Mouse (Mus musculus): Measurements from ENCODE around the gene Gm49325. TPM values are rescaled to one million over a fixed set of nuclear protein-coding genes. Genes with fewer than 3 reads are reported as not detected.

Gene Gm49325
- polyA plus RNA-seq, 1 experiment from 2014 or later, result 3.0 TPM

- H3K9ac ChIP-seq, result no peak overlapping the region
- H3K4me2 ChIP-seq, result no peak overlapping the region
- H3K4me1 ChIP-seq (ENCODE audit: insufficient read depth), result peaks cover 12% of the 10 kb centered on the region
- DNase-seq (peak; percentile 69), ATAC-seq (ENCODE audit: insufficient read depth) (peak; percentile 32; the same call in 1 of the 2 replicates)
- peaks cover 5% of the 10 kb centered on the region for H3K36me3 ChIP-seq (ENCODE audit: insufficient read depth)
- WGBS, result 37% methylated on average over 5 of the region's 5 CpGs
- no peak overlapping the region for H3K4me3 ChIP-seq (ENCODE audit: low read depth, low read length)
- TF ChIP-seq CTCF (IDR thresholded peaks at IDR 0.05; ENCODE audit: low read depth), result no peak
- H3K27ac ChIP-seq (ENCODE audit: low read depth), result peak overlapping the region; percentile 99
- no peaks in the 10 kb centered on the region for H3K27me3 ChIP-seq (ENCODE audit: insufficient read depth, low read length)
- no peaks in the 10 kb centered on the region for H3K9me3 ChIP-seq (ENCODE audit: low read depth, low read length)
These were observed 1.0 kb upstream of the Gm49325 start for GRCm38 (mm10) chr10:77604958-77605357.

DNA sequence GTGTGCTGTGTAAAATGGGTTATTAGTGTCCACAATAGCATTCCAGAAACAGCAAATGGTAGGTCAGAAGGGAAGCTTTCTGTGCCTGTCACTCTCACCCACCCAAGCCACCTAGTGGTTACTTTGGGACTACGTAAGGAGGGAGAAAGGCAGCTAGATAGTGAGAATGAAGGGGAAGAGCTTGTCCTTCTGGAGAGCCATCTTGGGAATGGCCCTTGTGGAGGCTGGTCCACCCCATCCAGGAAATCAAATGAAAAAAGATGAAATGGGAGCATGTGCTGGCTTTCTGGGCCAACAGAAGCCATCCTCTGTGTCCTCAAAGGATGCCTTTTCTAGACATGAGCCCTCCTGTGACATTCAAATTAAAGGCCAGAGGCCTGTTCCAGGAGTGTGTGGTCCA, 629 bp upstream of the Gm49325 start:
- peak overlapping the region; percentile 98 for H3K4me2 ChIP-seq
- WGBS, result 33% methylated on average over 1 of the region's 1 CpGs
- DNase-seq (peak; percentile 78), ATAC-seq (ENCODE audit: insufficient read depth) (peak; percentile 40)
- H3K9ac ChIP-seq, result peak overlapping the region; percentile 81
- H3K36me3 ChIP-seq (ENCODE audit: insufficient read depth), result peaks cover 9% of the 10 kb centered on the region
- H3K9me3 ChIP-seq (ENCODE audit: low read depth, low read length), result no peaks in the 10 kb centered on the region
- H3K27me3 ChIP-seq (ENCODE audit: insufficient read depth, low read length), result no peaks in the 10 kb centered on the region
- peak; percentile 81 for TF ChIP-seq CTCF (IDR thresholded peaks at IDR 0.05; ENCODE audit: low read depth)
- peak overlapping the region; percentile 99 for H3K27ac ChIP-seq (ENCODE audit: low read depth)
- H3K4me3 ChIP-seq (ENCODE audit: low read depth, low read length), result peak overlapping the region; percentile 77
- H3K4me1 ChIP-seq (ENCODE audit: insufficient read depth), result peaks cover 12% of the 10 kb centered on the region

DNA sequence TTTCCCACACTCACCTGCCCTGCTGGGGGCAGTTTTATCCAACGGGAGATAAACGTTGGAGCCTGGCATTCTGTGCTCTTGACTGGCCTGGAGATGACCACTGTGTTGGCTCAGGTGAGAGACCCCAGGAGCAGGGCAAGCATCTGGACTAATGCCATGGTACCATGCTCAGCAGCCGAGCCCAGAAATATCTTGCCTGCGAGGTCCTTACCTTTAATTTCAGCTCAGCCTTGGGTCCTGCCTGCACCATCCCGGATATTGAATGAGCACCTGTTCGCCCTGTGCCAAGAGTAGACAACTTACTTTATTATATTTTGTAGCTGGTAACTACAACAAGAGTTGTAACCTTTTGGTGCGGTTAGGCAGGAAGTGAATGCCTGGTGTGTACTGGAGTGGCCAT, 858 bp downstream of the Gm49325 start:
- peak overlapping the region; percentile 81 for H3K9ac ChIP-seq
- no peak; the same call in 1 of the 2 replicates for ATAC-seq (ENCODE audit: insufficient read depth)
- peak overlapping the region; percentile 99 for H3K27ac ChIP-seq (ENCODE audit: low read depth)
- no peak for DNase-seq
- TF ChIP-seq CTCF (IDR thresholded peaks at IDR 0.05; ENCODE audit: low read depth), result no peak
- H3K27me3 ChIP-seq (ENCODE audit: insufficient read depth, low read length), result no peaks in the 10 kb centered on the region
- no peaks in the 10 kb centered on the region for H3K9me3 ChIP-seq (ENCODE audit: low read depth, low read length)
- peaks cover 24% of the 10 kb centered on the region for H3K36me3 ChIP-seq (ENCODE audit: insufficient read depth)
- 33% methylated on average over 7 of the region's 7 CpGs for WGBS
- H3K4me2 ChIP-seq, result peak overlapping the region; percentile 98
- peaks cover 12% of the 10 kb centered on the region for H3K4me1 ChIP-seq (ENCODE audit: insufficient read depth)
- peak overlapping the region; percentile 77 for H3K4me3 ChIP-seq (ENCODE audit: low read depth, low read length)

GRCm38 (mm10) chr10:77607441-77607840, 1.4 kb downstream of the Gm49325 start:
- 68% methylated on average over 5 of the region's 5 CpGs for WGBS
- H3K27ac ChIP-seq (ENCODE audit: low read depth), result no peak overlapping the region
- H3K4me2 ChIP-seq, result peak overlapping the region; percentile 98
- peak overlapping the region; percentile 33; the same call in 1 of the 2 replicates for H3K9ac ChIP-seq
- H3K9me3 ChIP-seq (ENCODE audit: low read depth, low read length), result no peaks in the 10 kb centered on the region
- H3K27me3 ChIP-seq (ENCODE audit: insufficient read depth, low read length), result no peaks in the 10 kb centered on the region
- DNase-seq (no peak), ATAC-seq (ENCODE audit: insufficient read depth) (no peak)
- no peak for TF ChIP-seq CTCF (IDR thresholded peaks at IDR 0.05; ENCODE audit: low read depth)
- peak overlapping the region; percentile 77 for H3K4me3 ChIP-seq (ENCODE audit: low read depth, low read length)
- peaks cover 30% of the 10 kb centered on the region for H3K36me3 ChIP-seq (ENCODE audit: insufficient read depth)
- H3K4me1 ChIP-seq (ENCODE audit: insufficient read depth), result peaks cover 12% of the 10 kb centered on the region

DNA sequence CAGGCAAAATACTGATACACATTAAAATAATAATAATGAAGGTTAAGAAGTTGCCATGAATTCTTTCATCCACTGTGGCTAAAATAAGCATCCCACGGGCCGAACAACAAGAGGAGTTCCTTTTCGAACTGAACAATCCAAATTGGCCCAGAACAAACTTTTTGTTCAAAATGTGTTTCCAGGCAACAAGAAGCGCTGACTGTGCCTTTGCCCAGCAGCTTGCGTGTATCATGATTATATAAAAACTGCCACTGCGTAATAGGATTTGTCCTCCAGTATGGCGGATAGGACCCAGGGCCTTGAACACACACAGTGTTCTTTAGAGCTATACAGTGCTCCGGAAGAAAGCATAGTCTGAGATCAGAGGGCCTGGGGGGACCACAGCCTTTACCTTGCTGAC, 2.6 kb downstream of the Gm49325 start:
- Histone ChIP-seq H3K9me3 (ENCODE audit: low read depth, low read length) (no peaks in the 10 kb centered on the region), H3K27me3 (ENCODE audit: insufficient read depth, low read length) (no peaks in the 10 kb centered on the region), H3K4me2 (no peak overlapping the region), H3K36me3 (ENCODE audit: insufficient read depth) (peaks cover 42% of the 10 kb centered on the region), H3K27ac (ENCODE audit: low read depth) (no peak overlapping the region), H3K4me3 (ENCODE audit: low read depth, low read length) (no peak overlapping the region), H3K9ac (no peak overlapping the region), H3K4me1 (ENCODE audit: insufficient read depth) (peaks cover 12% of the 10 kb centered on the region)
- DNase-seq (no peak), ATAC-seq (ENCODE audit: insufficient read depth) (no peak)
- no peak for TF ChIP-seq CTCF (IDR thresholded peaks at IDR 0.05; ENCODE audit: low read depth)
- WGBS, result 93% methylated on average over 8 of the region's 8 CpGs

GRCm38 (mm10) chr10:77610221-77610961, 4.4 kb downstream of the Gm49325 start:
- H3K4me3 ChIP-seq (ENCODE audit: low read depth, low read length), result no peak overlapping the region
- no peaks in the 10 kb centered on the region for H3K9me3 ChIP-seq (ENCODE audit: low read depth, low read length)
- ATAC-seq (ENCODE audit: insufficient read depth), result no peak
- H3K4me1 ChIP-seq (ENCODE audit: insufficient read depth), result peaks cover 12% of the 10 kb centered on the region
- no peak overlapping the region for H3K27ac ChIP-seq (ENCODE audit: low read depth)
- peaks cover 59% of the 10 kb centered on the region for H3K36me3 ChIP-seq (ENCODE audit: insufficient read depth)
- H3K4me2 ChIP-seq, result no peak overlapping the region
- DNase-seq, result no peak
- H3K9ac ChIP-seq, result no peak overlapping the region
- WGBS, result 87% methylated on average over 8 of the region's 8 CpGs
- no peaks in the 10 kb centered on the region for H3K27me3 ChIP-seq (ENCODE audit: insufficient read depth, low read length)
- TF ChIP-seq CTCF (IDR thresholded peaks at IDR 0.05; ENCODE audit: low read depth), result no peak

- no peaks in the 10 kb centered on the region for H3K9me3 ChIP-seq (ENCODE audit: low read depth, low read length)
- no peaks in the 10 kb centered on the region for H3K27me3 ChIP-seq (ENCODE audit: insufficient read depth, low read length)
- H3K36me3 ChIP-seq (ENCODE audit: insufficient read depth), result peaks cover 89% of the 10 kb centered on the region
- ATAC-seq (ENCODE audit: insufficient read depth) (peak; percentile 61; the same call in 1 of the 2 replicates), DNase-seq (peak; percentile 44)
- H3K4me3 ChIP-seq (ENCODE audit: low read depth, low read length), result no peak overlapping the region
- no peak overlapping the region for H3K9ac ChIP-seq
- 82% methylated on average over 3 of the region's 3 CpGs for WGBS
- no peaks in the 10 kb centered on the region for H3K4me1 ChIP-seq (ENCODE audit: insufficient read depth)
- no peak for TF ChIP-seq CTCF (IDR thresholded peaks at IDR 0.05; ENCODE audit: low read depth)
- H3K27ac ChIP-seq (ENCODE audit: low read depth), result peak overlapping the region; percentile 52; the same call in 1 of the 2 replicates
- no peak overlapping the region for H3K4me2 ChIP-seq
These were observed 7.4 kb downstream of the Gm49325 start for GRCm38 (mm10) chr10:77613409-77613808.

All from lung, embryonic 14.5 days (tissue).